Mouse (Mus musculus) myocyte (in vitro differentiated cells): ENCODE measurements around the gene Pcdh8. TPM values are rescaled to one million over a fixed set of nuclear protein-coding genes. Genes with fewer than 3 reads are reported as not detected.

ENCODE experiments used
- H3K27me3 ChIP-seq: one replicate; pipeline ENCODE4 v1.6.1; 2011; ENCODE audit not compliant: control insufficient read depth, insufficient read depth, insufficient read length
- H3K36me3 ChIP-seq: one replicate; pipeline ENCODE4 v1.6.1; 2011; ENCODE audit not compliant: control insufficient read depth, insufficient read depth
- H3K4me2 ChIP-seq: one replicate; pipeline ENCODE4 v1.6.1; 2011; ENCODE audit warnings: low read depth, control low read depth
- H3K4me3 ChIP-seq: one replicate; pipeline ENCODE4 v1.5.1; 2011; ENCODE audit warnings: mild to moderate bottlenecking, control low read depth, moderate library complexity
- H3K79me2 ChIP-seq: one replicate; pipeline ENCODE4 v1.6.1; 2011; ENCODE audit not compliant: control insufficient read depth, insufficient read depth
- H3ac ChIP-seq: one replicate; pipeline ENCODE4 v1.6.1; 2011; ENCODE audit not compliant: control insufficient read depth, insufficient read length
- CEBPB ChIP-seq: IDR thresholded peaks from 2 replicates; pipeline ENCODE4 v1.6.1; 2011; ENCODE audit warnings: mild to moderate bottlenecking, moderate library complexity; ENCODE audit not compliant: poor library complexity, insufficient read depth, severe bottlenecking
- E2F4 ChIP-seq: IDR thresholded peaks from one replicate; pipeline ENCODE4 v1.6.1; 2011; ENCODE audit warnings: mild to moderate bottlenecking, control low read depth, moderate library complexity; ENCODE audit not compliant: insufficient read depth
- MAX ChIP-seq: IDR thresholded peaks from one replicate; pipeline ENCODE4 v1.6.1; 2011; ENCODE audit warnings: low read depth, mild to moderate bottlenecking, control low read depth
- MYOD1 ChIP-seq, 3 experiments: IDR thresholded peaks; one replicate each; pipeline ENCODE4 v1.6.1; 2011; ENCODE audit warnings: control low read depth in 2 of 3, low read depth in 2 of 3, mild to moderate bottlenecking in 2 of 3, moderate library complexity in 1 of 3; ENCODE audit not compliant: insufficient read length in 2 of 3, control insufficient read depth in 1 of 3
- MYOG ChIP-seq, 3 experiments: IDR thresholded peaks; one replicate each; pipeline ENCODE4 v1.6.1; 2011; ENCODE audit warnings: control low read depth in 2 of 3, low read depth in 2 of 3, mild to moderate bottlenecking in 2 of 3; ENCODE audit not compliant: insufficient read length in 2 of 3, control insufficient read depth in 1 of 3, insufficient read depth in 1 of 3
- POLR2A ChIP-seq: IDR thresholded peaks from one replicate; pipeline ENCODE4 v1.6.1; 2011; ENCODE audit warnings: low read depth, mild to moderate bottlenecking, control low read depth, moderate library complexity; ENCODE audit not compliant: insufficient read length
- POLR2AphosphoS2 ChIP-seq: IDR thresholded peaks from one replicate; pipeline ENCODE4 v1.6.1; 2011; ENCODE audit warnings: low read depth, control low read depth; ENCODE audit not compliant: insufficient read length
- REST ChIP-seq: IDR thresholded peaks from one replicate; pipeline ENCODE4 v1.6.1; 2011; ENCODE audit warnings: mild to moderate bottlenecking, control low read depth, moderate library complexity; ENCODE audit not compliant: insufficient read depth, insufficient read length
- SRF ChIP-seq: IDR thresholded peaks from one replicate; pipeline ENCODE4 v1.6.1; 2011; ENCODE audit warnings: low read depth; ENCODE audit not compliant: control insufficient read depth, insufficient read length
- TCF12 ChIP-seq: IDR thresholded peaks from one replicate; pipeline ENCODE4 v1.6.1; 2011; ENCODE audit warnings: mild to moderate bottlenecking, control low read depth; ENCODE audit not compliant: poor library complexity, insufficient read depth, severe bottlenecking
- TCF3 ChIP-seq: IDR thresholded peaks from one replicate; pipeline ENCODE4 v1.6.1; 2011; ENCODE audit warnings: low read depth, control low read depth; ENCODE audit not compliant: insufficient read length
- USF1 ChIP-seq: IDR thresholded peaks from one replicate; pipeline ENCODE4 v1.6.1; 2011; ENCODE audit warnings: low read depth, mild to moderate bottlenecking, control low read depth, moderate library complexity
- polyA plus RNA-seq: library from polyadenylated mRNA; unstranded; fragments of >200 nt; fragmentation: generic; extraction: Trizol; gene quantifications from one replicate; pipeline ENCODE4 v1.2.1, GENCODE M21; 2012; ENCODE audit warnings: missing spikeins

The Pcdh8 gene
- polyA plus RNA-seq, 1 experiment = 0.02 TPM

DNA sequence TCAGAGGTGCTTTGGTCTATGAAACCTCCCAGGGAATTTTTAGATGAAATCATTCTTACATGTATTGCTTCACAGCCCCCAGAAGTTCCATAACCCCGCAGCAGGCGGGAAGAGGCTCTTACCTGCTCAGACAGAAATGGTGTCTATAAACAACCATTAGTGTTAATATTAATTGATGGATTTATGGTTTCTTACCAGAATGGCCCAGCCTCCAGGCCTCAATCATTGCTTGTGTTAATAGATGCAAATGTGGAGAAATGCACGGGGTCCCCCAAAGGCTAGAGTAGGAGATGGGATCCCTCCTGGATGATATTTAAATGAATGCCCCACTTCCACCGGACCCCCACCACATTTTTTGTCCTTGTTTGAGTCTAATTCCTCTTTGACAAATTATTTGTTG, 8.7 kb upstream of the Pcdh8 start:
- no peak for TF ChIP-seq TCF12
- no peak for TF ChIP-seq MAX
- no peak for TF ChIP-seq POLR2AphosphoS2
- no peak overlapping the region for H3K4me2 ChIP-seq
- no peak overlapping the region for H3K4me3 ChIP-seq
- no peak overlapping the region for H3ac ChIP-seq
- peaks cover 4% of the 10 kb centered on the region for H3K27me3 ChIP-seq
- H3K36me3 ChIP-seq = no peaks in the 10 kb centered on the region
- no peaks in the 10 kb centered on the region for H3K79me2 ChIP-seq

DNA sequence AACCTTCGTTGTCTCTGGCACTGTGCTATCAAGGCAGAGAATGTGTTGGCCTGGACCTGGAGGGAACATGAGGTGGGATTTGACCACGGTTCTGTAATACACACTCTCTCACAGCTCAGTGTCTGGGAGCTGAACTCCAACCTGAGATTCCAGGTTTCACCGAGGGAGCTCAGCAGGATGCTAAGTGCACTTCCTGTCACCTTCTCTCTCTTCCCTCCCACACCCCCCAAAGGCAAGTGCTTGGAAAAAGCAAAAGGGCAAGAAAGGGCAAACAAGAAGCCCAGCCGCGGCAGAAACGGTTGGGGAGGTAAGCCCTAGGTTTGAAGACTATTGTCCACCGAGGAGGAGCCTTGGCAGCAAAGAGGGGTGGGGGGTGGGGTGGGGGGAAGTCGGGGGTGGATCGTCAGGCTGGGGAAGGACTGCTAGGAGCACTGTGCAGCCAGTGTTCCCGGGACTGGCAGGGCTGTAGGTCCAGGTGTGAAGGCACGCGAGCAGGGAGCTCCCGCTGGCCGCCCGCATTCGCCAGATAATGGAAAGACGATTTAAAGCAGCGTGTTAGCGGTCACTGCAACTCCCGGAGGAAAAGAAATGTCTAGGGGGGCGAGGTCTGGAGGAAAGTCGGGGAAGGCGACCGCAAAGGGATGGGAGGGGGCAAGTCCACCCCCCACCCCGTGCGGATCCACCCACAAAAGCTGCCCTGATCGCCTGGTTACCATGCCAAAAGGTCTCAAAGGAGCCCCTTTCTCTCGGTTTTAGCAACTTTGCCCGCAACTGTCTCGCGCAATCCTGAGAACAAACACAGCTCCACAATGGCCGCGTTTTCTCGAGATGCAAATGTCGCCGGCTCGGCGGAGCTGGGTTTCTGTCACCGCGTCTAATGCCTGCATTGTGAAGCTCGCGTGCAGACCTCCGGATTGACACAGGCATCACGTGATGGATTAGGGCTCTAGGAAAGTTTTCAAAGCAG, 2.6 kb upstream of the Pcdh8 start:
- Histone ChIP-seq H3K4me2 (no peak overlapping the region), H3K79me2 (no peaks in the 10 kb centered on the region), H3K36me3 (no peaks in the 10 kb centered on the region), H3K27me3 (peaks cover 23% of the 10 kb centered on the region), H3K4me3 (no peak overlapping the region), H3ac (no peak overlapping the region)
- no peak for TF ChIP-seq POLR2A
- no peak for TF ChIP-seq E2F4
- TF ChIP-seq REST = no peak
- TF ChIP-seq USF1 = no peak
- no peak for TF ChIP-seq MYOD1 (IDR thresholded peaks at IDR 0.05; ENCODE audit: control insufficient read depth in 1 of 3, insufficient read length in 2 of 3, low read depth in 2 of 3)
- no peak for TF ChIP-seq TCF12
- TF ChIP-seq POLR2AphosphoS2 = no peak
- no peak for TF ChIP-seq MAX
- TF ChIP-seq TCF3 = no peak
- no peak for TF ChIP-seq CEBPB
- no peak for TF ChIP-seq MYOG (IDR thresholded peaks at IDR 0.05; ENCODE audit: control insufficient read depth in 1 of 3, insufficient read depth in 1 of 3, insufficient read length in 2 of 3, low read depth in 2 of 3)
- no peak for TF ChIP-seq SRF

DNA sequence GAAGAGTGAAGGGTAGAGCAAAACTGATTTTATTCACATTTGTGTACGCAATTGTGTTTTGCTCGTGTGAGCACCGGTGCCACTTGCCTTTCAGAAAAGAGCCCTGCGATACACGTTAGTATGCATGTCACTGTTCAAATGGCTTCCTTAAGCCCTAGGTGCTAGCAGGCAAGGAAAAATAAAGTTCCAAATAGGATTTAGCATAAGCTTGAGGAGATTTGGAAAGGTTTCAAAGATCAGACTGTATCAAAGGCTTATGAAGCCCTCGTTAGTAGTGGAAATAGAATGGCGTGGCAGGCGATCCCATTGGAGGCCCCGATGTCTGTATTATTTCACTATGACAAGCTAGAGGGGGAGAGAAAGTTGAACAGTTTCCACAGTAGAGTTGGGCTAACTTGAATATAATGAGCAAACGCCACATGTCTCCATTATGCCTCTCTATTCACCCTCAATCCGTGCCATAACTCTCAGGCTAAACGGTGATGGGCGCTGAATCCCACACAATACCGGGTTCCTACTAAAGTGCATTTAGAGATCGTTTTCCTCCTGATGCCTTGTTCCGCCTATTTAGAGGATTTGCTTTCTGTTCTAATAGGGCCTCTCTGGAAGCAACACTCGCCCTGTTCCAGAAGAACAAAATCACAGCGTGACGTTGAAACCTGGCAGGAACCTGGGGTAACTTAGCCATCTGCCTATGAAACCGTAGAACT, 845 bp upstream of the Pcdh8 start:
- Histone ChIP-seq H3K4me2 (peak overlapping the region; percentile 45), H3K36me3 (no peaks in the 10 kb centered on the region), H3K4me3 (no peak overlapping the region), H3K27me3 (peaks cover 23% of the 10 kb centered on the region), H3K79me2 (no peaks in the 10 kb centered on the region), H3ac (no peak overlapping the region)
- TF ChIP-seq TCF3 (no peak), REST (no peak), TCF12 (no peak), USF1 (no peak), POLR2AphosphoS2 (no peak), SRF (no peak), POLR2A (no peak), MYOD1 (IDR thresholded peaks at IDR 0.05; ENCODE audit: control insufficient read depth in 1 of 3, insufficient read length in 2 of 3, low read depth in 2 of 3) (no peak), MAX (no peak)

GRCm38 (mm10) chr14:79770306-79771093, 612 bp downstream of the Pcdh8 start:
- TF ChIP-seq CEBPB (no peak), POLR2AphosphoS2 (no peak), TCF3 (no peak), MYOD1 (IDR thresholded peaks at IDR 0.05; ENCODE audit: control insufficient read depth in 1 of 3, insufficient read length in 2 of 3, low read depth in 2 of 3) (no peak), MYOG (IDR thresholded peaks at IDR 0.05; ENCODE audit: control insufficient read depth in 1 of 3, insufficient read depth in 1 of 3, insufficient read length in 2 of 3, low read depth in 2 of 3) (no peak)

More at GRCm38 (mm10) chr14:79770306-79771093, 612 bp downstream of the Pcdh8 start:
- Histone ChIP-seq H3K79me2 (no peaks in the 10 kb centered on the region), H3K4me3 (no peak overlapping the region), H3ac (no peak overlapping the region), H3K27me3 (peaks cover 23% of the 10 kb centered on the region), H3K36me3 (no peaks in the 10 kb centered on the region), H3K4me2 (no peak overlapping the region)
